Mouse (Mus musculus) ovary, postnatal 10 days (tissue): Measurements from ENCODE around the gene Zfp12.

ENCODE experiments used
- DNase-seq: peaks from one replicate; pipeline ENCODE4 v3.0.0; 2022; ENCODE audit warnings: low spot score

Zfp12 gene

GRCm38 (mm10) chr5:143266794-143267193 lies 31.8 kb downstream of the Zfp12 start:
- DNase-seq = no peak

DNA sequence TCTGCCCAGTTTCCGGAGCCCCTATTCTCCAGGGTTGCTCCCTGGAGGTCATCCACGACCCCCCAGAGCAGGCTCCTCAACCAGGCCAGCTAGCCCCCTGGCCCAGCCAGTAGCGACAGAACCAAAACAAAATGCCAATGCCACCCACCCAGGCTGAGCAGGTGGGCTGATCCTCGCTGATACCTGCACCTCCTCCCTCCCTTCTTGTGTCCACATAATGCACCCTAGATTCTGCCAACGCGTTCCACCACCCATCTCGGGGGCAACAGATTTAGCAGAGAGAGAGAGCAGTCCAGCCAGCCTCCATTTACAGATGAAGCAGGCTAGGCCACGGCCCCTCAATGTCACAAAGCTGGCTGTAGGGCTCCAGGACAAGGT lies 34.0 kb downstream of the Zfp12 start:
- DNase-seq = no peak

GRCm38 (mm10) chr5:143269363-143270150 lies 34.6 kb downstream of the Zfp12 start, which contains the start of gene Zfp316:
Gene Zfp316, minus strand, starts transcription at chr5:143270022.
- peak; percentile 34 for DNase-seq

GRCm38 (mm10) chr5:143270151-143270519 lies 35.2 kb downstream of the Zfp12 start:
- no peak for DNase-seq

DNA sequence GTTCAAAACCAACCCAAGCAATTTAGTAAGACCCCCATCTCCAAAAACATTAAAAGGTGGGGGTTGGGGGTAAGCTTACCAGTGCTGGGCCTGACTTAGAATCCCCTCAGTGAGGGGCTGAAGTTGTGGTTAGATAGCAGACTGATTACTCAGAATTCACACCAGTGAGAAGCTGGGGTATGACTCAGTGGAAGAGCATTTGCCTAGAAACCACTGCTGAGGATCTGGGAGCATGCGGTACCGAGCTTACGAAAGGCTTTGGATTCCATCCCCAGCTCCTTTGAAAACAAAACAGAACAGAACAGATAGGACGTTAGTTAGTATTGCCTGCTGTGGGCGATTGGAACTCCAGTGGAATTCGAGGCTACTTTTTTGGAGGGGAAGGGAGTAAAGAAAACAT lies 36.7 kb downstream of the Zfp12 start:
- DNase-seq = no peak

DNA sequence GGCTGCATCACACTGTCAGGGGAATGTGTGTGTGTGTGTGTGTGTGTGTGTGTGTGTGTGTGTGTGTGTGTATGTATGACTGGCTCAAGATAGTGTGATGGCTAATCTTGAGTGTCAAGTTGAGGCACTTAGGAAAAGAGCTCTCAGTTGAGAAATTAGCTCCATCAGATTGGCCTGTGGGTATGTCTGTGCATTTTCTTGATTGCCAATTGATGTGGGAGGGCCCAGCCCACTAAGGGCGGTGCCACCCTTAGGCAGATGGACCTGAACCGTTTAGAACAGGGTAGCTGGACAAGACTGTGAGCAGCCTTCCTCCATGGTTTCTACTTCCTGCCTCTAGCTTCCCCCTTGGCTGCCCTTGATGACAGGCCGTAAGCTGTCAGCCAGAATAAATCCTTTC lies 37.1 kb downstream of the Zfp12 start:
- DNase-seq = no peak

- DNase-seq = no peak
These were observed 37.8 kb downstream of the Zfp12 start for GRCm38 (mm10) chr5:143272540-143273330.

DNA sequence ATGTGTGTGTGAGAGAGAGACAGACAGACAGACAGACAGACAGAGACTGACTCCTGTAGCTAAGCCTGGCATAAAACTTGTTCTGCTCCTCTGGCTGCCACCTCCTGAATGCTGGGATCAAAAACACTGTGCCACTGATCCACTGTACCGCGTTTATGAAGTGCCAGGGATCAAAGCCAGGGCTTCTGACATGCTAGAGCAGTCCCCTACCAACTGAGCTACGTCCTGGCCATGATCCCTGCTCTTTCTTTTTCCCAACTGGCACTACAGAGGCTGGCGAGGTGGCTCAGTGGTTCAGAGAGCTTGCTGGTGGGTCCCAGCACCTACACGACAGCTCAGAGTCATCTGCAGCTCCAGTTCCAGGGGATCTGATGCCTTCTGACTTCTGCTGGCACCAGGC lies 40.8 kb downstream of the Zfp12 start:
- DNase-seq = no peak

GRCm38 (mm10) chr5:143279247-143279646 lies 44.3 kb downstream of the Zfp12 start:
- DNase-seq = no peak

- no peak for DNase-seq
These were observed 49.8 kb downstream of the Zfp12 start for GRCm38 (mm10) chr5:143284762-143285161.

- no peak for DNase-seq
These were observed 52.9 kb downstream of the Zfp12 start for GRCm38 (mm10) chr5:143287774-143288328.

GRCm38 (mm10) chr5:143288378-143288911 lies 53.5 kb downstream of the Zfp12 start:
- no peak for DNase-seq

DNA sequence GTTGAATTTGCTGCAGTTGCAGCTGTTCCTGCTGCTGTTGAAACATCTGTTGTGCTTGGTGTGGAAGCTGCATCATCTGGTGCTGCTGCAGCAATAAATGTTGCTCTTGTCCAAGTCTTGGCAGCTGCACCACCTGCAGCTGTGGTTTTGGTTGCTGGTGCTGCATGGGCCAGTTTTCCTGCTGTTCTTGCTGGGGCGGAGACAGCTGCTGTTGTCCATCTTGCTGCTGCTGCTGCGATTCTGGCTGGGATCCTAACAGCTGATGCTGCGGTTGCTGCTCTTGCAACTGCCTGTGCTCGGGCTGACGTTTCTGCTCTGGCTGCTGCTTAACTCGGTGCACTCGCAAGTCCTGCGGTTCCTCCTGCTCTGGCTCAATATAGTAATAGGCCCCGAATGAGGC lies 54.3 kb downstream of the Zfp12 start:
- DNase-seq = no peak

DNA sequence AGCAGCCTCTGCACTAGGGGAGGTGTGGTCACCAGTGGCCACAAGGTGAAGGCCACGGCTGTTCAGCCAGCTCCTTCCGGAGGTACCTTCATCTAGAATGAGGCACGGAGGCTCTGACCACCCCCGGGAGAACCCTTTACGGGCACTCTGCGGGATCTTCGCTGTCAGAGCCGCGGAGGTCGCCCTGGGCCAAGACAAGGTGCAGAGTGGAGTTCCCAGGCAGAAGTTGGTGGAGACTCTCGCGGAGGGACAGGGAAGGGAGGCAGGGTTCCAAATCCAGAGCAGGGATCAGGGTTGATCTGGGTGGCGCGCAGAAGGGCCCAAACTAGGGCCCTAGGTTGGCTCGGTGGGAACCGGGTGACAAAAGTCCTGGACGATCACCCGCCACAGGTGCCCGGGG lies 57.9 kb downstream of the Zfp12 start:
- DNase-seq = no peak

- no peak for DNase-seq
These were observed 58.4 kb downstream of the Zfp12 start, which contains the start of gene Zfp853 for GRCm38 (mm10) chr5:143293404-143293803. Gene Zfp853, minus strand, starts transcription at chr5:143293623.

GRCm38 (mm10) chr5:143294862-143295261 lies 59.9 kb downstream of the Zfp12 start:
- DNase-seq = no peak

GRCm38 (mm10) chr5:143295330-143295729 lies 60.4 kb downstream of the Zfp12 start:
- no peak for DNase-seq

- DNase-seq = no peak
These were observed 63.0 kb downstream of the Zfp12 start for GRCm38 (mm10) chr5:143297986-143298385.

DNA sequence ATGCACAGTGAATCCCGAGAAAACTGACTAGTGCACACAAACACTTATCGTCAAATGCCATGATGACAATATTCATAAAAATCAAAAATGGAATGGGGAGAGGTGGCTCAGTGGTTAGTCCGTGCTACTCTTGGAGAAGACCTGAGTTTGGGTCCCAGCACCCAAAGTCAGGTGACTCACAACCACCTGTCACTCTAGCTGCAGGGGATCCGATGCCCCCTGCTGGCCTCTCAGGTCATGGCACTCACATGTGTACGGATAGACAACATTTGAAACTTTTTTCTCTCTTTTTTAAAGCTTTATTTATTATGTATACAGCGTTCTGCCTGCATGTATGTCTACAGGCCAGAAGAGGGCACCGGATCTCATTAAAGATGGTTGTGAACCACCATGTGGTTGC lies 63.4 kb downstream of the Zfp12 start:
- no peak for DNase-seq
